Mouse (Mus musculus) stomach, embryonic 15.5 days (tissue): ENCODE results near the gene Sar1b. TPM values are rescaled to one million over a fixed set of nuclear protein-coding genes. Genes with fewer than 3 reads are reported as not detected.
A peak's percentile ranks its signal among the peaks of the same experiment; 100 is the strongest.

Source experiments
- ATAC-seq: fragments of 200-750 bp; cut with Nextera tagmentation; 2 replicates; pipeline ENCODE4 v1.8.0; 2017; ENCODE audit warnings: low read depth, moderate number of reproducible peaks, moderate TSS enrichment; ENCODE audit not compliant: insufficient read depth, low FRiP score
- H3K27ac ChIP-seq: fragments of 300-500 bp; sonication (generic); 2 replicates; pipeline ENCODE4 v1.5.1; 2015; ENCODE audit warnings: mild to moderate bottlenecking, inconsistent platforms
- H3K27me3 ChIP-seq: fragments of 300-500 bp; sonication (generic); replicated peaks from 2 replicates; pipeline ENCODE4 v1.6.1; 2015; ENCODE audit warnings: inconsistent platforms
- H3K36me3 ChIP-seq: fragments of 300-500 bp; sonication (generic); 2 replicates; pipeline ENCODE4 v1.6.1; 2015; ENCODE audit warnings: inconsistent platforms
- H3K4me1 ChIP-seq: fragments of 300-500 bp; sonication (generic); 2 replicates; pipeline ENCODE4 v1.6.1; 2015; ENCODE audit warnings: inconsistent platforms
- H3K4me2 ChIP-seq: fragments of 300-500 bp; sonication (generic); 2 replicates; pipeline ENCODE4 v1.6.1; 2015; ENCODE audit warnings: mild to moderate bottlenecking, inconsistent platforms
- H3K4me3 ChIP-seq: fragments of 300-500 bp; sonication (generic); replicated peaks from 2 replicates; pipeline ENCODE4 v1.5.1; 2015; ENCODE audit warnings: inconsistent platforms
- H3K9ac ChIP-seq: fragments of 300-500 bp; sonication (generic); 2 replicates; pipeline ENCODE4 v1.6.1; 2015; ENCODE audit warnings: inconsistent platforms
- H3K9me3 ChIP-seq: fragments of 300-500 bp; sonication (generic); 2 replicates; pipeline ENCODE4 v1.6.1; 2016; ENCODE audit warnings: inconsistent platforms
- WGBS: fragments of 180-500 bp; shearing (Covaris S2); methylation state at CpG from one replicate; pipeline ENCODE4 v1.1.7; 2015; 5-methylcytosine and 5-hydroxymethylcytosine counted together
- polyA plus RNA-seq: library from polyadenylated mRNA; unstranded; fragments of >200 nt; fragmentation: Nextera tagmentation; extraction: Ambion mirVana; gene quantifications from 2 replicates; pipeline ENCODE4 v1.2.1, GENCODE M21; 2015

Sar1b gene
- polyA plus RNA-seq, 1 experiment from 2014 or later = 115 TPM

- ATAC-seq = no peak; the same call in 1 of the 2 replicates
- Histone ChIP-seq H3K36me3 (peaks cover 13% of the 10 kb centered on the region), H3K9me3 (no peaks in the 10 kb centered on the region), H3K4me2 (no peak overlapping the region), H3K27ac (no peak overlapping the region), H3K9ac (no peak overlapping the region), H3K4me1 (no peaks in the 10 kb centered on the region), H3K4me3 (no peak overlapping the region), H3K27me3 (no peaks in the 10 kb centered on the region)
- WGBS = 39% methylated on average over 6 of the region's 6 CpGs
Measured at GRCm38 (mm10) chr11:51817756-51818155, 54.3 kb downstream of the Sar1b start.

- no peak overlapping the region for H3K9ac ChIP-seq
- WGBS = 88% methylated on average over 4 of the region's 4 CpGs
- no peaks in the 10 kb centered on the region for H3K27me3 ChIP-seq
- H3K27ac ChIP-seq = no peak overlapping the region
- H3K4me3 ChIP-seq = no peak overlapping the region
- H3K4me1 ChIP-seq = no peaks in the 10 kb centered on the region
- ATAC-seq = no peak
- no peak overlapping the region for H3K4me2 ChIP-seq
- peaks cover 13% of the 10 kb centered on the region for H3K36me3 ChIP-seq
- no peaks in the 10 kb centered on the region for H3K9me3 ChIP-seq
Measured at GRCm38 (mm10) chr11:51818837-51819236, 55.4 kb downstream of the Sar1b start.

- whole genome bisulfite sequencing = 72% methylated on average over 3 of the region's 3 CpGs
- Histone ChIP-seq H3K4me1 (no peaks in the 10 kb centered on the region), H3K4me3 (no peak overlapping the region), H3K36me3 (peaks cover 13% of the 10 kb centered on the region; the same call in 1 of the 2 replicates), H3K9ac (no peak overlapping the region), H3K27me3 (no peaks in the 10 kb centered on the region), H3K9me3 (no peaks in the 10 kb centered on the region), H3K4me2 (no peak overlapping the region), H3K27ac (no peak overlapping the region)
- ATAC-seq = no peak
Measured at GRCm38 (mm10) chr11:51819964-51820363, 56.5 kb downstream of the Sar1b start.

- WGBS = 30% methylated on average over 11 of the region's 11 CpGs
- no peak overlapping the region for H3K9ac ChIP-seq
Measured at GRCm38 (mm10) chr11:51820861-51821260, 57.4 kb downstream of the Sar1b start.

GRCm38 (mm10) chr11:51822736-51823135, 59.2 kb downstream of the Sar1b start:
- Histone ChIP-seq H3K4me1 (no peaks in the 10 kb centered on the region), H3K27me3 (no peaks in the 10 kb centered on the region), H3K9ac (no peak overlapping the region), H3K27ac (no peak overlapping the region), H3K4me2 (no peak overlapping the region), H3K9me3 (no peaks in the 10 kb centered on the region), H3K4me3 (no peak overlapping the region), H3K36me3 (peaks cover 8% of the 10 kb centered on the region; the same call in 1 of the 2 replicates)
- no peak for ATAC-seq
- 30% methylated on average over 4 of the region's 4 CpGs for WGBS

More at GRCm38 (mm10) chr11:51820861-51821260, 57.4 kb downstream of the Sar1b start:
- no peaks in the 10 kb centered on the region for H3K27me3 ChIP-seq
- no peak overlapping the region for H3K4me3 ChIP-seq
- ATAC-seq = no peak
- H3K4me1 ChIP-seq = no peaks in the 10 kb centered on the region
- H3K27ac ChIP-seq = no peak overlapping the region
- no peak overlapping the region for H3K4me2 ChIP-seq
- no peaks in the 10 kb centered on the region for H3K9me3 ChIP-seq
- H3K36me3 ChIP-seq = peaks cover 11% of the 10 kb centered on the region; the same call in 1 of the 2 replicates

GRCm38 (mm10) chr11:51823271-51823670, 59.8 kb downstream of the Sar1b start:
- 86% methylated on average over 11 of the region's 11 CpGs for WGBS

GRCm38 (mm10) chr11:51823963-51824753, 60.7 kb downstream of the Sar1b start:
- 81% methylated on average over 3 of the region's 3 CpGs for WGBS
- Histone ChIP-seq H3K4me3 (no peak overlapping the region), H3K4me1 (no peaks in the 10 kb centered on the region), H3K27me3 (no peaks in the 10 kb centered on the region), H3K36me3 (peaks cover 16% of the 10 kb centered on the region; the same call in 1 of the 2 replicates), H3K4me2 (no peak overlapping the region), H3K27ac (no peak overlapping the region), H3K9me3 (no peaks in the 10 kb centered on the region), H3K9ac (no peak overlapping the region)
- ATAC-seq = no peak

More at GRCm38 (mm10) chr11:51823271-51823670, 59.8 kb downstream of the Sar1b start:
- Histone ChIP-seq H3K4me1 (no peaks in the 10 kb centered on the region), H3K27ac (no peak overlapping the region), H3K4me2 (no peak overlapping the region), H3K9ac (no peak overlapping the region), H3K27me3 (no peaks in the 10 kb centered on the region), H3K9me3 (no peaks in the 10 kb centered on the region), H3K36me3 (peaks cover 12% of the 10 kb centered on the region; the same call in 1 of the 2 replicates), H3K4me3 (no peak overlapping the region)
- no peak for ATAC-seq

GRCm38 (mm10) chr11:51824867-51825424, 61.5 kb downstream of the Sar1b start:
- no peak overlapping the region for H3K4me3 ChIP-seq
- 90% methylated on average over 19 of the region's 19 CpGs for WGBS
- H3K36me3 ChIP-seq = peaks cover 16% of the 10 kb centered on the region; the same call in 1 of the 2 replicates
- ATAC-seq = no peak
- H3K9ac ChIP-seq = no peak overlapping the region
- no peaks in the 10 kb centered on the region for H3K9me3 ChIP-seq
- no peak overlapping the region for H3K4me2 ChIP-seq
- H3K27ac ChIP-seq = no peak overlapping the region
- no peaks in the 10 kb centered on the region for H3K4me1 ChIP-seq
- H3K27me3 ChIP-seq = no peaks in the 10 kb centered on the region

- no peak overlapping the region for H3K27ac ChIP-seq
Measured at GRCm38 (mm10) chr11:51831962-51832909, 68.7 kb downstream of the Sar1b start.

GRCm38 (mm10) chr11:51832992-51833391, 69.5 kb downstream of the Sar1b start:
- peaks cover 14% of the 10 kb centered on the region for H3K36me3 ChIP-seq

More at GRCm38 (mm10) chr11:51831962-51832909, 68.7 kb downstream of the Sar1b start:
- no peaks in the 10 kb centered on the region for H3K9me3 ChIP-seq
- WGBS = 70% methylated on average over 4 of the region's 4 CpGs
- ATAC-seq = peak; percentile 56; the same call in 1 of the 2 replicates
- no peak overlapping the region for H3K4me3 ChIP-seq
- H3K9ac ChIP-seq = no peak overlapping the region
- H3K4me2 ChIP-seq = no peak overlapping the region
- no peaks in the 10 kb centered on the region for H3K4me1 ChIP-seq
- no peaks in the 10 kb centered on the region for H3K27me3 ChIP-seq
- H3K36me3 ChIP-seq = peaks cover 17% of the 10 kb centered on the region

GRCm38 (mm10) chr11:51833393-51834066, 70.0 kb downstream of the Sar1b start:
- no peaks in the 10 kb centered on the region for H3K4me1 ChIP-seq
- H3K9me3 ChIP-seq = no peaks in the 10 kb centered on the region
- H3K4me3 ChIP-seq = no peak overlapping the region
- H3K9ac ChIP-seq = no peak overlapping the region
- ATAC-seq = no peak
- H3K36me3 ChIP-seq = peaks cover 13% of the 10 kb centered on the region
- no peak overlapping the region for H3K4me2 ChIP-seq
- WGBS = 89% methylated on average over 10 of the region's 10 CpGs
- H3K27ac ChIP-seq = no peak overlapping the region
- H3K27me3 ChIP-seq = no peaks in the 10 kb centered on the region

More at GRCm38 (mm10) chr11:51832992-51833391, 69.5 kb downstream of the Sar1b start:
- Histone ChIP-seq H3K4me3 (no peak overlapping the region), H3K4me2 (no peak overlapping the region), H3K4me1 (no peaks in the 10 kb centered on the region), H3K27me3 (no peaks in the 10 kb centered on the region), H3K27ac (no peak overlapping the region), H3K9ac (no peak overlapping the region), H3K9me3 (no peaks in the 10 kb centered on the region)
- no peak for ATAC-seq
- 72% methylated on average over 5 of the region's 5 CpGs for WGBS
